Mouse (Mus musculus) ovary, adult 18-20 months (tissue): ENCODE results near the gene Thumpd3.

Source experiments
- DNase-seq: peaks from one replicate; pipeline ENCODE4 v3.0.0; 2022; ENCODE audit warnings: low spot score, mixed read lengths

The Thumpd3 gene

DNA sequence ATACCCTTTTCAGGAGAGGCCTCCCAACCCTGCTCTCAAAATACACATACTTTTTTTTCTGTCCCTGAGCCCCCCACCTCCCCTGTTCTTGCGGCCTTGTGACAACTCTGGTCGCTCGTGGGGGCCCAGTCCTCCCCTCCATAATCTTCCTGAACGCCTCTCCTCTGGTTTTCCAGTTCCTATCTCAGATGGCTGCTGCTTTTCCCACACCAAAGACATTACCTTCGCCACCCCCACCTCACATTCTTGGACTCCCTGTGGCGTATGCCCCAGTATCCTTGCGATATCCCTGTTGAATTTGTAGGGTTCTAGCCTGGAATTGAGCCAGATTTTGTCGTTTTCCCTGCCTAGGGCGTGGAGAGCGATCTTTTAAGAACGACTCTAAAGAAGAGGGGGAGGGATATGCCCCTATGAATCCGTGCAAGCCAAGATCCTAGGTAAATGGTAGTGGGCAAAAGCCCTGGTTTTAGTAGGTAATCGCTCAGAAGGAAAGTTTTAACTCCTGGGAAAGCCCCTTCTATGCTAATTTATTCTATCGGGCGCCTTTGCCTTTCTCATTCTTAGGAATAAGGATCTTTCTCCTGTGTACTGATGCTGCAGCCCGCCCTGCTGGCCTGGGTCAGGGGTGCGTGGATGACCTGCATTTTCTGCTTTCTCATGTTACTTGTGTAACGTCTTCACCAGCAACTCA is 32.2 kb downstream of the Thumpd3 start:
- peak; percentile 15 for DNase-seq

DNA sequence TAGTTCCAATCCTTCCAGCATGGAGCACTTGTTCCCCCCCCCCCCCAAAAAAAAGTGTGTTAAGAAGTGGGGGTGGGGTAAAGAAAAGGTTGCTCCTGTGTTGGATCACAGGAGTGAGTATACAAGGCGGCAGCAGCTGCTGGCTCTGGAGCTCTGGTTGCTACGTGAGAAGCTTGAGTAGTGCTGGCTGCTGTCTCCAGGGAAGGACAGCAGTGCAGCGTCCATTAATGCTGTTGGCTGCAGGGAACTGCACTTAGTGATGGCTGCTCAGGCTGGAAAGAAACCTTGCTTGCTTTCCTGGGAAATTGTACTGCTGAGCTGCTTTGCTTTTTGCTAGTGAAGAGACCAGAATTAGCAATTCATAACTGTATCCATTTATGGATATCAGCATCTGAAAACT is 33.5 kb downstream of the Thumpd3 start:
- peak; percentile 19 for DNase-seq

DNA sequence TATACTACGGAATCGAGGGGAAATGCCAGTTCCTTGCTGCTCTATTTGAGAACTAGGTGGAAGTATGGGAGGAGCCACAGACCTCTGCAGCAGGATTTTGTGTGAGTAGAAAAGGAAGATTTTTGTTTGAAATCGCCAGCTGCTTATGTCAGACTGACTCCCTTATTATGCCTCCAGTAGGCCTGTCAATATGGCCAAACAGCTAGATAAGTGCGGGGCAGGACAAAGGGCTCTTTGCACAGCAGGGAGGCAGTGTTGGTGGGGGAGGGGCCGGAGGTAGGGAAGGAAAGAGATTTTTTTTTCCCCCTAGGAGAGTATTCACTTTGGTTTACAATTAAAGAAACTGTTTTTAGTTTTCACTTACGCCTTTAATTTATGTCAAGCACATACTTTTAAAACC is 36.2 kb downstream of the Thumpd3 start:
- no peak for DNase-seq

DNA sequence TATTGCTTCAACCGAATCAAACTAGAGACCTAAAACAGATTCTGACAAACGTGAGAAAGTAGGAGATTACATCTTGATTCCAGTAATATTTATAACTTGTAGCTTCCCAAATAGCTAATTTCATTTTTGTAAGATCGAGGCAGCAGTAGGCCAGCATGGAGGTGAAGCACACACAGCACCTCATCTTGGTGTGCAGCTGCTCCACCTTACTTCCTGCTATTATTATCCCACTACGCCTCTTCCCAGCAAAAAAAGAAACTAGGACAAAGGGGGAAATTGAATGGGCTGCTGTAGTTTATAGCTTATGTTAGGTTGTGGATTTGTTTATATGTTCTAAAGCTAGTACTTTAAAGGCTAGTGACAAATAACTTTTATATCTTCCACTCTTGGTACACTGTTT is 38.6 kb downstream of the Thumpd3 start:
- no peak for DNase-seq

DNA sequence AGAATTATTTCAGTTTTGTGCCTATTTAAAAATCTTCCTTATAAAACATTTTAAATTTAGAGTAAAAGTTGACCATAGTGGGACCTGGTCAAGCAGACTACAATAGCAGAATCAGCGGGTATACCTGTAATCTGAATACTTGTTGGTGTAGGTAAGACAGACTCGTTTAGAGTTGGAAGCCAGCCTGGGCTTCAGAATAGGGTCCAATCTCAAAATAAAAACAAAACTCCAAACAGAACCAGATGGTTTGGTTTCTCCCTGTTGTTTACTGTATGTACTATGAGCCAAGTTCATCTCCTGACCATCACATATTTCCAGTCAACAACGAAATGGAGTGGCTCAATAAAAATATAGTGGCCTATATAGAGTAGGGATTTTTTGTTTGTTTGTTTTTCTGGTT is 47.2 kb downstream of the Thumpd3 start:
- DNase-seq: no peak

DNA sequence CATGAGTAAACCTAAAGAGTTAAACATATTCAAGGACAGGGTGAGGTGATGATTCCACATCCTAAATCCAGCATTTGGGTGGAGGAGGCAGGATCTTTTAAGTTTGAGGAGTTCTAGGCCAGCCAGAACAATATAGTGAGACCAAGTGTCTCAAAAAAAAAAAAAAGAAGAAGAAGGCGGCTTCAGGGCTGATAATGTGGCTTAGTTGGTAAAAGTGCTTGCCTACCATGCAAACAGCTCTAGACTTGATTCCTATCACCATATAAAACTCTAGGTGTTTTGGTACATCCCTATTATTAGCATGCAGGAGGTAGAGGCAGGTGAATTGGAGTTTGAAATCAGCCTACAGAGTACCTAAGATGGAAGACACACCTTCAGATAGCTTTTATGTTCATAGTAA is 49.5 kb downstream of the Thumpd3 start:
- no peak for DNase-seq

DNA sequence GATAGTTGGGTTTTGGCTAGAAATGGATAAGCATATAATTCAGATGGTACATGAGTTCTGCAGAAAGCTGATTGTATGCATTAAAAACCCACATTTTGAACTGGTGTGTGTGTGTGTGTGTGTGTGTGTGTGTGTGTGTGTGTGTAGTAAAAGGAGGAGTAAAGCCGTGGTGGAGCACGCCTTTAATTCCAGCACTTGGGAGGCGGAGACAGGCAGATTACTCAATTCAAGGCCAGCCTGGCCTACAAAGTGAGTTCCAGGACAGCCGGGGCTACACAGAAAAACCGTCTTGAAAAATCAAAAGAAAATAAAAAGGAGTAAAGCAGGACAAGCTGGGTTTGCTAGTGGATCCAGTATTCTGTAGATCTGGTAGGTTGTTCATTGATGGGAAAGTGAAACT is 51.6 kb downstream of the Thumpd3 start:
- DNase-seq: no peak

DNA sequence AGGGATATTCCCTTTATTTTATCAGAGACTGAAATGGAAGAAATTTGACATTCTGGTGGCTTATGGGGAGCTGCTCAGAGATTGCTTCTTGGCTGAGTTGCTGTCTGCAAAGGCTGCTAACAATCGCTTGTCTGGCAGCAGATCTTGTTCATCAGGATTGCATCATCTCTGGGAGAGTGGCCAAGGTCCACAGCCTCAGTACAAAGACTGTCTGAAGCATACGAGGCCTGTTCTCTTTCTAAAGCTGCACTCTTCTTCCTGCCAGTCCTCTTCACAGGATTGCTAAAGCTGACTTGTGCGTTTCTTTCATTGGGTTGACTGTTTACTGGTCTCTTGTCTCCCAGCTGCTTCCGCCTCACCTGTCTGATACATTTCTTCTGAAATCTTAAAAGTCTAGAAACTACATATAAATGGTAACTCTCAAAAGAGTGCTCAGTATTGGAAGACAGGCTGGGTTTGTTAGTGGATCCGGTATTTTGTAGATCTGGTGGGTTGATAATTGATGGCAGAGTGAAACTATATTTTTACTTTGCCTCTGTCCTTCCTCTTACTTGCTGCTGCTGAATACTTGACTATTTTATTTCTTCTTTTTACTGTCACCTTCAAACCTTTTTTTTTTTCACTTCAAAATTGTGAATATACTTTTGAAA is 53.7 kb downstream of the Thumpd3 start:
- peak; percentile 87 for DNase-seq

DNA sequence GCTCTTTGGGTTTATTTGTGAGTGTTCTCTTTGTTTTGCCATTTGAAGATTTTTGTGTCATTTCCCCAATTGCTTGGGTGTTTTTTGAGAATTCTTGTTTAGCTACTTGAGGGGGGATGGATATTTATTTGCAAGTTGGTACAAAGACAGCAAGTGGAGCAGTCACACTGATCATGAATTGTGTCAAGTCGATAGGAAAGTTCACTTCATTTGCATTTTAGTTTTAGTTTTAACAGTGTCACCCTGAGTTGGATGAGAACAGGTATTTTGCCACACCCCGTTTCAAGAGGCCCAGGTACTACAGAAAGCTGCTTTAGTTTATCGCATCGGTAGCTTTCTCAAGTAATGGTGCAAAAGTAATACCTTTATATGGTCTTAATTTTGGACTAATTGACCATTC is 56.5 kb downstream of the Thumpd3 start:
- DNase-seq: no peak

DNA sequence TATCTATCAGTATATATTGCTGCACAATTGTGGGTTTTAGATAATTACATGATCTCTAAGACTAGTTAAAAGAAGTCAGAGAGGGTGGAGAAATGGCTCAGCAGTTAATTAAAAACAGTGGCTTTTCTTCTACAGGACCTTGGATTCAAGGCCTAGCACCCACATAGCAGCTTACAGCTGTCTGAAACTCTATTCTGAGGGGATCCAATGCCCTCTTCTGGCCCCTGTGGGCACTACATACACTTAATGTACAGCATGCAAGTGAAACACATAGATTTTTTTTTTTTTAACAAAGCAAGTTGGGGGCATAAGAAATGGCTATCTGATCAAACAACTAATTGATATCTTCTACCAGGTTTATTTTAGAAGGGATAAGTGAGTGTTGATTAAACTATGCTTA is 57.7 kb downstream of the Thumpd3 start:
- peak; percentile 55 for DNase-seq

DNA sequence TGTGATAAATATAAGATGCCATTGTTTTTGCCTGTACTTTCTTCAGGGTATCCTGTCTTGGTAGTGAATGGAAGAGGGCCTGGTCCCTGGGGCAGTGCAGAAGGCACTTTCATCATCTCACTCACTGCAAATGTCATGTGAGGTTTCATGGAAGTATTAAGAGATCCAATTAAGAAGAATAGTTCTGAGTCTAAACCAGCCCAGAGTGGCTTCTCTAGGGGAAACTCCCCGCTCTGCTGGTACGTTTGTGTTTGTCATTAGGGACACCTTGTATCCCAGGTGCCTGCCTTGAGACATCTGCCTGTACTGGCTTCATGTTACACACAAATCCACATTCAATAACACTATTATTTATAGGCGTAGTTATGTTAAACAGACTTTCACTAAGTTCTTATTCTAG is 63.4 kb downstream of the Thumpd3 start:
- no peak for DNase-seq

DNA sequence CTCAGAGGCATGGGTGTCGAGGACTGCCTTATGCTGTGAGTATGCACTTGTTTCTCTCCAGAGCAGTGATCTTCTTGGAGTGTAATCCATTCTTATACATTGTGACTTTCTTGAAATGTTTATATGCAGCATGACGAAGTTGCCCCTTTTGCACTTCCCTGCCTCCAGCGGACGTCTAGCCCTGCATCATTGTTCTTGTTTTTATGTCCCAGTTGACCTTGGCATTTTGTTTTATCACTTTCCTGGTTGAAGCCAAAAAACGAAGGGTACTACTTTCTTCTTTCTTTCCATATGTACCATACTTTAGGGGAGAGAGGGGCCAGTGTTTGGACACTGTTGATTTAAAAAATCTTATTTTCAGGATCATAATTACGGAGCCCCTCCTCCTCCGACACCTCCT is 63.9 kb downstream of the Thumpd3 start:
- no peak for DNase-seq
